Mouse (Mus musculus) kidney, adult 2 months (tissue): ENCODE data around the gene Cdkn2aip. TPM values are rescaled to one million over a fixed set of nuclear protein-coding genes. Genes with fewer than 3 reads are reported as not detected.

ENCODE experiments used
- DNase-seq: peaks from one replicate; pipeline ENCODE4 v3.0.0; 2021
- H3K27ac ChIP-seq: fragments of 200-500 bp; 2 replicates; pipeline ENCODE4 v1.5.1; 2012; ENCODE audit warnings: low read depth, low read length, control low read depth, inconsistent platforms; ENCODE audit not compliant: insufficient read depth
- H3K27me3 ChIP-seq: fragments of 200-500 bp; replicated peaks from 2 replicates; pipeline ENCODE4 v1.6.1; 2012; ENCODE audit warnings: mild to moderate bottlenecking, moderate library complexity, low read length, inconsistent platforms; ENCODE audit not compliant: control insufficient read depth, insufficient read depth
- H3K36me3 ChIP-seq: fragments of 200-500 bp; 2 replicates; pipeline ENCODE4 v1.6.1; 2012; ENCODE audit warnings: mild to moderate bottlenecking, moderate library complexity, low read length, inconsistent platforms; ENCODE audit not compliant: control insufficient read depth, insufficient read depth
- H3K4me1 ChIP-seq: fragments of 200-500 bp; 2 replicates; pipeline ENCODE4 v1.6.1; 2011; ENCODE audit warnings: low read length; ENCODE audit not compliant: control insufficient read depth, insufficient read depth
- H3K4me3 ChIP-seq: fragments of 200-500 bp; 2 replicates; pipeline ENCODE4 v1.5.1; 2011; ENCODE audit warnings: mild to moderate bottlenecking, low read depth, low read length, control low read depth; ENCODE audit not compliant: insufficient read depth
- CTCF ChIP-seq: fragments of 200-500 bp; conservative IDR thresholded peaks from 2 replicates; pipeline ENCODE4 v1.5.1; 2011; ENCODE audit warnings: low read depth, mild to moderate bottlenecking, control low read depth, low read length, moderate library complexity, mixed read lengths; ENCODE audit not compliant: insufficient read depth, insufficient read length
- POLR2A ChIP-seq: fragments of 200-500 bp; IDR thresholded peaks from one replicate; pipeline ENCODE4 v1.6.1; 2011; ENCODE audit warnings: low read depth, low read length, control low read depth
- WGBS: fragments of 180-500 bp; shearing (Covaris S2); methylation state at CpG from one replicate; pipeline ENCODE4 v1.1.7; 2018; 5-methylcytosine and 5-hydroxymethylcytosine counted together
- polyA plus RNA-seq: library from polyadenylated mRNA; depleted of rRNA; stranded (reverse); fragments of >200 nt; gene quantifications from 2 replicates; pipeline ENCODE4 v1.2.3, GENCODE M21; 2012; rRNA removed

The Cdkn2aip gene
- 3.9 and 6.3 TPM in 2 replicates for polyA plus RNA-seq

DNA sequence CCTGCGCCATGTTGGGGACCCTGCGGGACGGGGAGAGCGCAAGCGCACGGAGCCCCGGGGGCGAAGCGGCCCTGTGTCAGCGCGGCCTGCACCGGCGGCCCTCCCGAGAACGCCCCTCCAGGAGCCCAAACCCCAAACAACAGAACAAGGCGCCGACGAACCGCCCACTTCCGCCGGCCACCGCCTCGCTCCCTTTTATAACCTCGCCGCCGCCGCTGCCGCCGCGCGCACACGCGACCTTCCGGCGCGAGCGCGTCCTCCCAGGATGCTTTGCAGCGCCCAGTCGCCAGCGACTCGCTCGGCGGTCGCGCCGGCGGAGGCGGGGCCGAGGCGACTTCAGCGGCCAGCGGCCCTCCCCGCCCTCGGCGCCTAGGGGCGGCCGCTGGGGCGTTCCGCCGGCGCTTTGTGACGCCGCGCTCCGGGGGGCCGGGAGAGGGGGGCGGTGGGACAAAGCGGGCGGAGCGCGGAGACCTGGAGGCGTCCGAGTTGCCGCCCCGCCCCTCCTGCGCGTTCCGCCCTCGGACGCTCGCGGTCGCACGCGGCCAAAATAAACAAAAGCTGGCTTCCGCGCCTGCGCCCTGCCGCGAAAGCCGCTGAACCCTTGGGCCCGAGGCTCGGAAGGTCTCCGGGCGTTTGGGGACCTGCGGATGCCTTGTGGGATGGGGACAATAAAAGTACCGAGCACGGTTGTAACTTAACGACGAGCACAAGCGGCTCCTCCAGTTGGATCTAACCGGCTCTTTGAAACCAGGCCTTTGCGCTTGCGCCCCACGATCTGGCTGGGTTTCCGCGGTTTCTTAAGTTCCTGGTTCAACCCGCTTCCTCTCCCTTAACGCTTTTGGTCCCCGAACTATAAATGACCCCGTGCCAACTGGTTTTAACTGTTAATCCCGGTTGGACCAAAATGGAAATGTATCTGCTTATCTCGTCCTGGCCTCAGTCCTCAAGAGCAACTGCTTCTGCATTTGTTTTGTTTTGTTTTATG, at the start of gene Cdkn2aip:
Cdkn2aip (minus strand) TSS at position 172 of the 985 bp plus-strand sequence.
- under 1% methylated on average over 113 of the region's 114 CpGs for WGBS
- no peaks in the 10 kb centered on the region for H3K27me3 ChIP-seq
- peak within 1 kb of the TSS; percentile 100 for H3K27ac ChIP-seq
- H3K36me3 ChIP-seq: peaks cover 4% of the 10 kb centered on the region; the same call in 1 of the 2 replicates
- peaks cover 5% of the 10 kb centered on the region for H3K4me1 ChIP-seq
- TF ChIP-seq POLR2A: peak; percentile 79
- no peak for TF ChIP-seq CTCF
- DNase-seq: peak; percentile 98
- peak within 1 kb of the TSS; percentile 93 for H3K4me3 ChIP-seq

- Histone ChIP-seq H3K27ac (peak overlapping the region; percentile 75), H3K4me3 (no peak overlapping the region), H3K4me1 (peaks cover 13% of the 10 kb centered on the region), H3K36me3 (no peaks in the 10 kb centered on the region), H3K27me3 (no peaks in the 10 kb centered on the region)
- TF ChIP-seq POLR2A (no peak), CTCF (no peak)
- 17% methylated on average over 9 of the region's 9 CpGs for WGBS
- peak; percentile 34 for DNase-seq
These were observed 49.5 kb upstream of the Cdkn2aip start for GRCm38 (mm10) chr8:47763194-47763593.

GRCm38 (mm10) chr8:47760685-47761084, 47.0 kb upstream of the Cdkn2aip start:
- DNase-seq: peak; percentile 60
- WGBS: 32% methylated on average over 11 of the region's 11 CpGs
- peaks cover 13% of the 10 kb centered on the region for H3K4me1 ChIP-seq
- no peak overlapping the region for H3K4me3 ChIP-seq
- peak overlapping the region; percentile 45 for H3K27ac ChIP-seq
- H3K27me3 ChIP-seq: no peaks in the 10 kb centered on the region
- TF ChIP-seq CTCF (no peak), POLR2A (no peak)
- H3K36me3 ChIP-seq: no peaks in the 10 kb centered on the region

- Histone ChIP-seq H3K27me3 (no peaks in the 10 kb centered on the region), H3K36me3 (no peaks in the 10 kb centered on the region), H3K27ac (peak overlapping the region; percentile 45), H3K4me3 (no peak overlapping the region), H3K4me1 (peaks cover 13% of the 10 kb centered on the region)
- DNase-seq: peak; percentile 42
- TF ChIP-seq CTCF: no peak
- TF ChIP-seq POLR2A: no peak
- 40% methylated on average over 4 of the region's 4 CpGs for WGBS
These were observed 46.5 kb upstream of the Cdkn2aip start for GRCm38 (mm10) chr8:47760186-47760585.

DNA sequence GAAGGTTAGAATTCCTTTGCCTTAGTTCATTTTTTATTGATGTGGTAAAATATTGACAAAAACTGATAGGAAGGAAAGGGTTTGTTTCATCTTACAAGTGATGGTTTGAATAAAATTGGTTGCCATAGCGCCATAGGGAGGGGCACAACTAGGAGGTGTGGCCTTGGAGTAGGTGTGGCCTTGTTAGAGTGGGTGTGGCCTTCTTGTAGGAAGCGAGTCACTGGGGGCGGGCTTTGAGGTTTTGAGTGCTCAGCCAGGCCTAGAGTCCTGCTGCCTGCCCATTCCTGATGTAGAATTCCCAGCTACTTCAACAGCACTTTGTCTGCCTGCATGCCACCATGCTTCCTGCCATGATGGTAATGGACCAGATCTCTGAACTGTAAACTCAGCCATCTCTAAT, 39.4 kb upstream of the Cdkn2aip start:
- WGBS: 94% methylated on average over 3 of the region's 3 CpGs

GRCm38 (mm10) chr8:47750096-47750495, 36.4 kb upstream of the Cdkn2aip start:
- Histone ChIP-seq H3K27ac (no peak overlapping the region), H3K4me3 (no peak overlapping the region), H3K4me1 (peaks cover 7% of the 10 kb centered on the region; the same call in 1 of the 2 replicates), H3K27me3 (no peaks in the 10 kb centered on the region), H3K36me3 (no peaks in the 10 kb centered on the region)
- 58% methylated on average over 14 of the region's 14 CpGs for WGBS
- TF ChIP-seq CTCF (no peak; the same call in 1 of the 2 replicates), POLR2A (no peak)
- no peak for DNase-seq

More for the DNA sequence above, 39.4 kb upstream of the Cdkn2aip start:
- no peak for DNase-seq
- Histone ChIP-seq H3K36me3 (no peaks in the 10 kb centered on the region), H3K27me3 (no peaks in the 10 kb centered on the region), H3K4me1 (no peaks in the 10 kb centered on the region), H3K27ac (no peak overlapping the region), H3K4me3 (no peak overlapping the region)
- TF ChIP-seq CTCF (no peak), POLR2A (no peak)

GRCm38 (mm10) chr8:47749491-47749890, 35.8 kb upstream of the Cdkn2aip start:
- DNase-seq: no peak
- WGBS: 71% methylated on average over 8 of the region's 8 CpGs
- Histone ChIP-seq H3K4me1 (peaks cover 7% of the 10 kb centered on the region; the same call in 1 of the 2 replicates), H3K27ac (no peak overlapping the region), H3K4me3 (no peak overlapping the region), H3K36me3 (no peaks in the 10 kb centered on the region), H3K27me3 (no peaks in the 10 kb centered on the region)
- TF ChIP-seq CTCF (no peak), POLR2A (no peak)
